Mouse (Mus musculus): ENCODE measurements around the gene Dpyd. TPM values are rescaled to one million over a fixed set of nuclear protein-coding genes. Genes with fewer than 3 reads are reported as not detected.

Gene Dpyd
- polyA plus RNA-seq, 1 experiment from 2014 or later = 4.3 TPM

DNA sequence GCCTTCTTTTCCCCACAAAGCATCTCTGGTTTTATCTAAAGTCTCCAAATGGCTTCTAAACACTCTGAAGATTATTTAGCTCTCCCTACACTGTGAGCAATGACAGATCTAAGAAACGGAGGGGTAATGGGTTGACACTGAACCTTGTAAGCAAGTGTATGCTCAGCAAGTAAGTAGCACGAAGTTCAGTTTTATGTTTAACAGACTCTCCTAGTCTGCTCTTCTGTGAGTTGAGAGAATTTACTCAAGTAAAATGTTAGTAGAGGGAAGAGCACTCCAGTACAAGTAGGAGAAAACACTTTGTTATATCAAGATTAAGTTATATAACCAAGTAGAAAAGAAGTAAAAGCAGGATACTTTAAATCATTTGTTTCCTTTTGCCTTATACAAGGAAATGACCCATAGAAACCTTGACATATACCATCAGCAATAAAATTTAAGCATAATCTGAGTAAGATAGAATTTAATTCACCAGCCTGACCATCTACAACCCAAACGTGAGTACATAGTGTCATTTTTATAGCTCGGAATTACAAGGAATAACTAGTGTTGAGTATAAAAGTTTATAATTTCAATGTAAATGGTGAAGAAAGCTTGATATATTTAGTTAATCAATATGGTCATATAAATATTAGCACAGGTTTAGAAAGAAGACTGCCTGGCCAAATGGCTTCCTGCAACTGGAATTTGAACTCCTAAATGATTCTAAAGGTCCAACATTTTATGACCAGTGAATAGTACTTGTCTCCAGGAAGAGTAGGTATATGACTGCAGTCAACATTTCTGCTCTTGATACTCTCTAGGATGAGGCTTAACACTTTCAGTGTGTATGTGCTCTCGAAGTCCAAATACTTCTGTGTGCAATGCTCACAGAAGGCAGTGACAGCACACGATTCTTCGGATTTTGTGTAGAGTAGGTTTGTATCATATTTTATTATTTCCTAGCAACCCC, 40.0 kb downstream of the Dpyd start:
- Histone ChIP-seq H3K4me3 (no peak overlapping the region), H3K4me2 (no peak overlapping the region), H3K36me3 (no peaks in the 10 kb centered on the region), H3K9ac (no peak overlapping the region), H3K27me3 (no peaks in the 10 kb centered on the region), H3K4me1 (replicated peaks) (no peaks in the 10 kb centered on the region), H3K27ac (replicated peaks) (no peak overlapping the region), H3K9me3 (no peaks in the 10 kb centered on the region)
- ATAC-seq (ENCODE audit: low FRiP score, low read depth) = no peak
- WGBS = 90% methylated on average over 7 of the region's 7 CpGs

DNA sequence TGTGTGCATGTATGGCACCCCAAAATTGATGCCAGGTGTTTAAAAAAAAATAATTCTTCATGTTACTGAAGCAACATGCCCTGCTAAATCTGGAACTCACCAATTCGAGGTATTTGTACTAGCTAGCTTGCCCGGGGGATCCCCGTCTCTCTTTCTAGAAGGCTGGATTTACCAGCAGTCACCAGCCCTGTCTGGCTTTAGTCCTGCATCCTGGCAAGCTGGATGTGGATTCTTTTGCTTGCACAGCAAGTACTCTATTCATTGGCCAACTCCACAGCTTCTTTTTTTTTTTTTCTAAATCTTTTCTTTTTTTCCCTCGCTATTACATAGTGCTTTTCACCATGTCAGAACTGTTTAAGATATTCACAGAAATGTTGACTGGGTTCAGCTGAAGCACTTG, 46.8 kb downstream of the Dpyd start:
- H3K27me3 ChIP-seq = no peaks in the 10 kb centered on the region
- no peak overlapping the region for H3K4me3 ChIP-seq
- no peaks in the 10 kb centered on the region for H3K36me3 ChIP-seq
- ATAC-seq (ENCODE audit: low FRiP score, low read depth) = no peak
- H3K9ac ChIP-seq = no peak overlapping the region
- H3K27ac ChIP-seq (replicated peaks) = no peak overlapping the region
- no peaks in the 10 kb centered on the region for H3K4me1 ChIP-seq (replicated peaks)
- no peaks in the 10 kb centered on the region for H3K9me3 ChIP-seq
- H3K4me2 ChIP-seq = no peak overlapping the region
- WGBS = 65% methylated on average over 4 of the region's 4 CpGs

GRCm38 (mm10) chr3:118626455-118627375, 64.8 kb downstream of the Dpyd start:
- no peak for ATAC-seq (ENCODE audit: low FRiP score, low read depth)
- no peaks in the 10 kb centered on the region for H3K4me1 ChIP-seq (replicated peaks)
- WGBS = 37% methylated on average over 9 of the region's 9 CpGs
- H3K36me3 ChIP-seq = no peaks in the 10 kb centered on the region
- H3K9ac ChIP-seq = no peak overlapping the region
- H3K9me3 ChIP-seq = no peaks in the 10 kb centered on the region
- no peaks in the 10 kb centered on the region for H3K27me3 ChIP-seq
- no peak overlapping the region for H3K4me3 ChIP-seq
- no peak overlapping the region for H3K27ac ChIP-seq (replicated peaks)
- H3K4me2 ChIP-seq = no peak overlapping the region

DNA sequence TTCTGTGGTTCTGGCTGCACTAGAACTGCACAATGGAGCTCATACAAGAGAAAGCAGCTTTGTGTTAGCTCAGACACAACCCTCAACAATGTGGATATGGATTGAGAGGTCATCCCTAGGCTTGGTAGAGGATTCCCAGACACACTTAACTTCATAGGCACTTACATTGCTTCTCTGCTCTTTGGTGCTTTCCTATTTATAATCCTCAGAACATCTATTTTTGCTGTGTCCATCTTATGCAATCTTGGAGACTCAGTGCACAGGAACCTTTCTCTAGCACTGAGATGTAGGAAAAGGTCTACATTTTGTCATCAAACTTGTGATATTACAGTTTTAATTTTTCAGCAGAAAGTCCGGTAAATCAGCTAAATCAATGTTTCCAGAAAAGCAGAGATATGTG, 67.8 kb downstream of the Dpyd start:
- no peak for ATAC-seq (ENCODE audit: low FRiP score, low read depth)
- Histone ChIP-seq H3K4me1 (replicated peaks) (no peaks in the 10 kb centered on the region), H3K9me3 (no peaks in the 10 kb centered on the region), H3K36me3 (no peaks in the 10 kb centered on the region), H3K9ac (no peak overlapping the region), H3K27ac (replicated peaks) (no peak overlapping the region), H3K4me3 (no peak overlapping the region), H3K4me2 (no peak overlapping the region), H3K27me3 (no peaks in the 10 kb centered on the region)
- WGBS = 98% methylated on average over 1 of the region's 1 CpGs

DNA sequence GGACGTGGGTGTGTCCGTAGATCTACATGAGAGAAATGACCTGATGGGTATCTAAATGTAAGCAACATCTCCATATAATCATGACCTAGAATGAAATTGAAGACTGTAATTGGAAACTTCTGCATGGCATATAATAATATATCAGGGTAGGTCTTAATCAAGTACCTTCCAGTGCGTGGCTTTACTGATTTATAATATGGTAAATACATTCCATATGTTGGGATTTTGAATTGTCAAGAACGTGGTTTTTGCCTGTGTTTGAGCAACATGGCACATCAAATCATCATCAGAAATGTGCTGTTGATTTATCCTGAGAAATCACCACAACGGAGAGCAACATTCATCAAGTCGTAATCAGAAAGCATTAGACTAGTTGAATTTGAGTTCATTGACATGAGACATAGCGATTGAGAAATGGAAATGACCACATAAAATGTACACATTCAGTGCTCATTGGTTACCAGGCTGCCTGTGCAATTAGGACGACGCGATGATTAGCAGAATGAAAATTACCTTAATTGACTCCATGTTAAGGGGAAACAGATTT, 84.2 kb downstream of the Dpyd start:
- Histone ChIP-seq H3K4me2 (no peak overlapping the region), H3K4me3 (no peak overlapping the region), H3K27me3 (no peaks in the 10 kb centered on the region), H3K27ac (replicated peaks) (no peak overlapping the region), H3K9ac (no peak overlapping the region), H3K36me3 (no peaks in the 10 kb centered on the region), H3K9me3 (no peaks in the 10 kb centered on the region), H3K4me1 (replicated peaks) (no peaks in the 10 kb centered on the region)
- ATAC-seq (ENCODE audit: low FRiP score, low read depth) = no peak
- WGBS = 75% methylated on average over 10 of the region's 10 CpGs

DNA sequence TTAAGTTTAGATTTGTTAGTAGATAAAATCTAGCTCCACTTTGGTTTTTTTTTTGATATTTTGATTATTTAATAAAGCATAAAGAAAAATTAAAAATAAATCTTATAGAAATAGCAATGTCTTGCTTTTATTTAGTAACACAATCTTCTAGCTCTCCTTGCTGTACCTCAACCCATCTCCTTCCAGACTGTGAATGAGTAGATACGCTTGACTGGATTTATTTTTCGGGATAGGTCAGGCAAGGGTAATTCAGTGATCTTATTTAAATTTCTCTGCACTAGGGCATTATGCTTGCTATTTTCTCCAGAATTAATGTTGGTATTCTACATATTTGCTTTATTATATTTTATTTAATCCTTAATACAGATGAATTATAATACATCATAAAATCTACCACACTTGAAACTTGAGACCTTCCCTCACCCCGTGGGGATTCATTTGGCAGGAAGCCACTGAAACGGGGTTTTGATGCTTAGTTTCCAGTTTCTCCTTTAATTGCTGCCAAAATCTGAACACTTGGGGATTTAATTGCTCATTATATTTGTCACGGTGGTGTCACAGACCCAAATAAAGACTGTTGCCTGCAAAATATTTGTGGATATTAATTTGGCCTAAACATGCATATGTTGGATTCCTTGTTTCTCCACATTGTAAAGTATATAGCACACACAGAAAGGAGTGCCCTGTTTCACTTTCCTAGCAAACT, 102.2 kb downstream of the Dpyd start:
- no peak overlapping the region for H3K4me2 ChIP-seq
- H3K36me3 ChIP-seq = no peaks in the 10 kb centered on the region
- no peaks in the 10 kb centered on the region for H3K9me3 ChIP-seq
- WGBS = 43% methylated on average over 5 of the region's 5 CpGs
- no peaks in the 10 kb centered on the region for H3K27me3 ChIP-seq
- H3K4me1 ChIP-seq (replicated peaks) = no peaks in the 10 kb centered on the region
- no peak overlapping the region for H3K9ac ChIP-seq
- H3K27ac ChIP-seq (replicated peaks) = no peak overlapping the region
- no peak for ATAC-seq (ENCODE audit: low FRiP score, low read depth)
- no peak overlapping the region for H3K4me3 ChIP-seq

GRCm38 (mm10) chr3:118674121-118674745, 112.3 kb downstream of the Dpyd start:
- peak overlapping the region; percentile 44 for H3K4me2 ChIP-seq
- peaks cover 6% of the 10 kb centered on the region for H3K4me1 ChIP-seq (replicated peaks)
- H3K27ac ChIP-seq (replicated peaks) = peak overlapping the region; percentile 48
- H3K9me3 ChIP-seq = no peaks in the 10 kb centered on the region
- no peaks in the 10 kb centered on the region for H3K36me3 ChIP-seq
- H3K27me3 ChIP-seq = no peaks in the 10 kb centered on the region
- ATAC-seq (ENCODE audit: low FRiP score, low read depth) = peak; percentile 79
- H3K4me3 ChIP-seq = peak overlapping the region; percentile 19
- 27% methylated on average over 10 of the region's 10 CpGs for WGBS
- no peak overlapping the region for H3K9ac ChIP-seq

DNA sequence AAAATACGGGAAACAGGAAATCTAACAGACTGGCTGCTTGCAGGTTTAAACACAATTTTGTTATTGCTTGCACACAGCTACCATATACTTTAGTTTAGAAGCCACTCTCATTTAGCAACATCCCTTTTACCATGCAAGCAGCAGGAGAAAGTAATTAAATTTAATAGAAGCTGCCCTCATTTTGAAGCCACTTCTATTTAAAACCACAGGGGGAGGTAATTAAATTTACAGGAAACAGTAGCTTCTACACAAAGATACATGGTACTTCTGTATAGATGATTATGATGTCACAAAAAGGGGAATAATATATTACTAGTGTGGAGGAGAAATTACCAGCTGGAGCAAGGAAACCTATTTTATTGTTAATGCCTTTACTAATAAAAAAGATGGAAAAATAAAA, 113.5 kb downstream of the Dpyd start:
- H3K4me3 ChIP-seq = no peak overlapping the region
- H3K27me3 ChIP-seq = no peaks in the 10 kb centered on the region
- 37% methylated on average over 1 of the region's 1 CpGs for WGBS
- H3K36me3 ChIP-seq = no peaks in the 10 kb centered on the region
- no peak overlapping the region for H3K9ac ChIP-seq
- H3K4me2 ChIP-seq = no peak overlapping the region
- ATAC-seq (ENCODE audit: low FRiP score, low read depth) = no peak
- H3K27ac ChIP-seq (replicated peaks) = no peak overlapping the region
- no peaks in the 10 kb centered on the region for H3K9me3 ChIP-seq
- peaks cover 6% of the 10 kb centered on the region for H3K4me1 ChIP-seq (replicated peaks)

DNA sequence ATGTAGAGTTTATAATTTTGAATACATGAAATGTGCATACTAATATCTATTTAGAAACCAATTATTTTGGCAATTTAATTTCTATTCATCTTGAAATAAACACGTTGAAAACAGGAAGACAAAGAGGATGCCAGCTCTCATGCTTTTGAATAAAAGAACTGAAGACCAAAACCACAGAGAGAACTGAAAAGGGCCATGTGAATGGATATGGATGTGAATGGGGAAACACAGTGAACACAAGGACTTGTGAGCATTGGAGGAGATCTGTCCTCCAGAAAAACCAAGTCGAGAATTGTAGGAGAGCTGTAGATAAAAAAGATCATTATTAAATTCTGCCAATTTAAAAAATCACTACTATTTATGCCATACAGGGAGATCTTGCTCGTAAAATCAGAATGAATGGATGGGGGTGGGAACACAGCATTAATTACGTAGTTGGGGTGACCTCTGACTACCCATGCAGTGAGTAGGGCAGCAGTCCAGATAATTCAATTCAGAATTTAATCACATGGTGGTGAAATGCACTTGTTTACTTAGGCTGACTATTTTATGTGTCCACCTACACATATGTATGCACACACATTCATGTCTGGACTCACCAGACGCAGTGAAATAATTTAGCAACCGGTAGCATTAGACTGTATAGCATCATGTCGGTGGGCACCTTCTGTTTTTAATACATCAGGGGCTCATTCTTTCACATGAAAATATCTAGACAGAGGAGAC, 114.3 kb downstream of the Dpyd start:
- WGBS = 37% methylated on average over 7 of the region's 7 CpGs
- Histone ChIP-seq H3K4me1 (replicated peaks) (peaks cover 6% of the 10 kb centered on the region), H3K4me2 (no peak overlapping the region), H3K27me3 (no peaks in the 10 kb centered on the region), H3K9me3 (no peaks in the 10 kb centered on the region), H3K27ac (replicated peaks) (no peak overlapping the region), H3K36me3 (no peaks in the 10 kb centered on the region), H3K4me3 (no peak overlapping the region), H3K9ac (no peak overlapping the region)
- ATAC-seq (ENCODE audit: low FRiP score, low read depth) = no peak

- 54% methylated on average over 4 of the region's 4 CpGs for WGBS
- H3K27me3 ChIP-seq = no peaks in the 10 kb centered on the region
- H3K4me3 ChIP-seq = no peak overlapping the region
- H3K9me3 ChIP-seq = no peaks in the 10 kb centered on the region
- no peak overlapping the region for H3K9ac ChIP-seq
- no peaks in the 10 kb centered on the region for H3K36me3 ChIP-seq
- H3K4me1 ChIP-seq (replicated peaks) = no peaks in the 10 kb centered on the region
- ATAC-seq (ENCODE audit: low FRiP score, low read depth) = no peak
- H3K27ac ChIP-seq (replicated peaks) = no peak overlapping the region
- H3K4me2 ChIP-seq = no peak overlapping the region
Measured at GRCm38 (mm10) chr3:118680803-118681202, 118.9 kb downstream of the Dpyd start.

DNA sequence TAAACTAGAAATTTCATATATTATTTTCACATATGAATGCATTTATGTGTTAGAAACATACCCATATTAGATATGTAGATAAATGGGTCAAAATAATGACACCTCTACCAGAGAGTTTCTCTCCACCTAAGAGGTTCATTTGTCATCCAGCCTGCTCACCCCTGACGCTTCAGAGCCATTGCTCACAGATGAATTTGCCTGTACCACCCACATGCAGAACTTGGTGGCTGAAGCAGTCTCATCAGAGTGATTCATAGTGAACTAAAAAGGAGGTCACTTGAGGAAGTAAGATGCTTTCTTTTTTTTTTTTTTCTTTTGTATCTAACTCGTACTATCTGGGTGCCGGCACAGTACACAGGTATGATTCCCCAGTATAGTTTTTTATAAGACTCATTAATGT, 188.3 kb downstream of the Dpyd start:
- no peaks in the 10 kb centered on the region for H3K27me3 ChIP-seq
- no peak overlapping the region for H3K4me3 ChIP-seq
- H3K4me2 ChIP-seq = no peak overlapping the region
- WGBS = 72% methylated on average over 3 of the region's 3 CpGs
- no peaks in the 10 kb centered on the region for H3K9me3 ChIP-seq
- H3K4me1 ChIP-seq (replicated peaks) = no peaks in the 10 kb centered on the region
- ATAC-seq (ENCODE audit: low FRiP score, low read depth) = no peak
- no peak overlapping the region for H3K9ac ChIP-seq
- no peaks in the 10 kb centered on the region for H3K36me3 ChIP-seq
- H3K27ac ChIP-seq (replicated peaks) = no peak overlapping the region
